Mouse (Mus musculus): ENCODE measurements at regions not wholly inside any gene's neighbourhood (a gene's known extent, or its start where the extent isn't known, plus 50 kb on each side); places are given as distances from the start of the nearest gene placed in this dataset.

DNA sequence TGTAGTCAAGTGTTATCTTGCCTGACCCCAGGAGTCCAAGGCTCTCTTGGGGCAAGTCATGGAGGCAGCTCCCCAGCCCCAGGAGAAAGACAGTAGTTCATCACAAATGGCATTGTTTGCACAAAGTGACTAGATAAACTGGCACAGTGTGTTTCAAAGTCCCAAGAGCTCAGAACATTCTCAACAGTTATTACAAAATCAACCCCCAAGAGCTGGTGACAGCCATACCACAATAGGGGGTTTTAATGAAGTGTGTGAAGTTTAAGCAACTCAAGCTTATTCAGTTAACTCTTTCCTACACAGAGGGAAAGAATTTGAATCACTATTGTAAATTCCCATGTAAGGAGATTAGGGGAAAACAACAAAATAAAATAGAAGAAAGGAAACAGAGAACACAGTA, 109.7 kb upstream of the Tprg start:
- TF ChIP-seq POLR2A (IDR thresholded peaks at IDR 0.05; ENCODE audit: control insufficient read depth, extremely low read depth, insufficient read depth, low read length, poor library complexity): no peak
- TF ChIP-seq CTCF (IDR thresholded peaks at IDR 0.05; ENCODE audit: borderline replicate concordance, control insufficient read depth, extremely low read depth, insufficient read depth, low read length, poor library complexity): no peak

Measured in thymus, adult 2 months (tissue).